Mouse (Mus musculus): ENCODE results near the gene Olig2. TPM values are rescaled to one million over a fixed set of nuclear protein-coding genes. Genes with fewer than 3 reads are reported as not detected.
"Not testable (repeated sequence)": the region's sequence is repeated elsewhere in the genome, so short reads cannot be mapped to it uniquely, and the experiment has no call there.

The Olig2 gene
- polyA plus RNA-seq, 1 experiment from 2014 or later = not detected

- H3K27me3 ChIP-seq (ENCODE audit: control insufficient read depth, insufficient read depth, low read depth, low read length) = peaks cover 95% of the 10 kb centered on the region
Measured at GRCm38 (mm10) chr16:91231781-91232469, 6.7 kb downstream of the Olig2 start.

GRCm38 (mm10) chr16:91232470-91233240, 7.4 kb downstream of the Olig2 start:
- no peaks in the 10 kb centered on the region for H3K4me1 ChIP-seq (ENCODE audit: control insufficient read depth, low read depth, low read length)
- H3K27ac ChIP-seq (ENCODE audit: low read length) = no peak overlapping the region
- no peak for ATAC-seq (ENCODE audit: low read depth)
- no peaks in the 10 kb centered on the region for H3K36me3 ChIP-seq (ENCODE audit: control insufficient read depth, insufficient read depth)
- H3K9ac ChIP-seq (ENCODE audit: low read depth, low read length) = no peak overlapping the region
- peaks cover 94% of the 10 kb centered on the region for H3K27me3 ChIP-seq (ENCODE audit: control insufficient read depth, insufficient read depth, low read depth, low read length)
- no peak overlapping the region for H3K4me3 ChIP-seq (ENCODE audit: low read depth, low read length)
- no peaks in the 10 kb centered on the region for H3K9me3 ChIP-seq (replicated peaks; ENCODE audit: control insufficient read depth, low read length)
- no peak overlapping the region for H3K4me2 ChIP-seq (ENCODE audit: low read depth, low read length)
- WGBS (ENCODE audit: insufficient replicate concordance) = 5% methylated on average over 25 of the region's 25 CpGs

More at GRCm38 (mm10) chr16:91231781-91232469, 6.7 kb downstream of the Olig2 start:
- Histone ChIP-seq H3K4me2 (ENCODE audit: low read depth, low read length) (no peak overlapping the region), H3K9me3 (replicated peaks; ENCODE audit: control insufficient read depth, low read length) (no peaks in the 10 kb centered on the region), H3K9ac (ENCODE audit: low read depth, low read length) (no peak overlapping the region), H3K4me3 (ENCODE audit: low read depth, low read length) (no peak overlapping the region), H3K36me3 (ENCODE audit: control insufficient read depth, insufficient read depth) (no peaks in the 10 kb centered on the region), H3K4me1 (ENCODE audit: control insufficient read depth, low read depth, low read length) (no peaks in the 10 kb centered on the region), H3K27ac (ENCODE audit: low read length) (no peak overlapping the region)
- ATAC-seq (ENCODE audit: low read depth) = no peak
- WGBS (ENCODE audit: insufficient replicate concordance) = 6% methylated on average over 26 of the region's 26 CpGs

GRCm38 (mm10) chr16:91233241-91233944, 8.1 kb downstream of the Olig2 start:
- 15% methylated on average over 11 of the region's 11 CpGs for WGBS (ENCODE audit: insufficient replicate concordance)
- Histone ChIP-seq H3K36me3 (ENCODE audit: control insufficient read depth, insufficient read depth) (no peaks in the 10 kb centered on the region), H3K27me3 (ENCODE audit: control insufficient read depth, insufficient read depth, low read depth, low read length) (peaks cover 87% of the 10 kb centered on the region), H3K4me1 (ENCODE audit: control insufficient read depth, low read depth, low read length) (no peaks in the 10 kb centered on the region), H3K27ac (ENCODE audit: low read length) (no peak overlapping the region), H3K4me3 (ENCODE audit: low read depth, low read length) (no peak overlapping the region), H3K4me2 (ENCODE audit: low read depth, low read length) (no peak overlapping the region), H3K9me3 (replicated peaks; ENCODE audit: control insufficient read depth, low read length) (no peaks in the 10 kb centered on the region), H3K9ac (ENCODE audit: low read depth, low read length) (no peak overlapping the region)
- no peak for ATAC-seq (ENCODE audit: low read depth)

GRCm38 (mm10) chr16:91239024-91239423, 13.8 kb downstream of the Olig2 start:
- 22% methylated on average over 4 of the region's 4 CpGs for WGBS (ENCODE audit: insufficient replicate concordance)
- no peak overlapping the region for H3K27ac ChIP-seq (ENCODE audit: low read length)
- H3K36me3 ChIP-seq (ENCODE audit: control insufficient read depth, insufficient read depth) = no peaks in the 10 kb centered on the region
- no peak overlapping the region for H3K4me2 ChIP-seq (ENCODE audit: low read depth, low read length)
- peaks cover 37% of the 10 kb centered on the region for H3K27me3 ChIP-seq (ENCODE audit: control insufficient read depth, insufficient read depth, low read depth, low read length)
- H3K9ac ChIP-seq (ENCODE audit: low read depth, low read length) = no peak overlapping the region
- ATAC-seq (ENCODE audit: low read depth) = peak; percentile 88
- H3K4me3 ChIP-seq (ENCODE audit: low read depth, low read length) = no peak overlapping the region
- no peaks in the 10 kb centered on the region for H3K9me3 ChIP-seq (replicated peaks; ENCODE audit: control insufficient read depth, low read length)
- H3K4me1 ChIP-seq (ENCODE audit: control insufficient read depth, low read depth, low read length) = no peaks in the 10 kb centered on the region

- H3K4me1 ChIP-seq (ENCODE audit: control insufficient read depth, low read depth, low read length) = no peaks in the 10 kb centered on the region
- H3K4me3 ChIP-seq (ENCODE audit: low read depth, low read length) = no peak overlapping the region
- no peak overlapping the region for H3K27ac ChIP-seq (ENCODE audit: low read length)
- no peaks in the 10 kb centered on the region for H3K9me3 ChIP-seq (replicated peaks; ENCODE audit: control insufficient read depth, low read length)
- H3K27me3 ChIP-seq (ENCODE audit: control insufficient read depth, insufficient read depth, low read depth, low read length) = peaks cover 4% of the 10 kb centered on the region; the same call in 1 of the 2 replicates
- ATAC-seq (ENCODE audit: low read depth) = no peak
- no peaks in the 10 kb centered on the region for H3K36me3 ChIP-seq (ENCODE audit: control insufficient read depth, insufficient read depth)
- no peak overlapping the region for H3K4me2 ChIP-seq (ENCODE audit: low read depth, low read length)
- H3K9ac ChIP-seq (ENCODE audit: low read depth, low read length) = no peak overlapping the region
- 73% methylated on average over 9 of the region's 9 CpGs for WGBS (ENCODE audit: insufficient replicate concordance)
Measured at GRCm38 (mm10) chr16:91246292-91246691, 21.0 kb downstream of the Olig2 start.

GRCm38 (mm10) chr16:91255419-91256164, 30.3 kb downstream of the Olig2 start:
- H3K36me3 ChIP-seq (ENCODE audit: control insufficient read depth, insufficient read depth); H3K9ac ChIP-seq (ENCODE audit: low read depth, low read length); H3K27ac ChIP-seq (ENCODE audit: low read length); H3K4me1 ChIP-seq (ENCODE audit: control insufficient read depth, low read depth, low read length); H3K9me3 ChIP-seq (replicated peaks; ENCODE audit: control insufficient read depth, low read length); H3K4me3 ChIP-seq (ENCODE audit: low read depth, low read length); ATAC-seq (ENCODE audit: low read depth); H3K4me2 ChIP-seq (ENCODE audit: low read depth, low read length): not testable (repeated sequence)
- H3K27me3 ChIP-seq (ENCODE audit: control insufficient read depth, insufficient read depth, low read depth, low read length) = peaks cover 24% of the 10 kb centered on the region
- WGBS (ENCODE audit: insufficient replicate concordance) = 14% methylated on average over 19 of the region's 28 CpGs

- ATAC-seq (ENCODE audit: low read depth) = no peak
- Histone ChIP-seq H3K36me3 (ENCODE audit: control insufficient read depth, insufficient read depth) (no peaks in the 10 kb centered on the region), H3K9ac (ENCODE audit: low read depth, low read length) (no peak overlapping the region), H3K27me3 (ENCODE audit: control insufficient read depth, insufficient read depth, low read depth, low read length) (peaks cover 30% of the 10 kb centered on the region), H3K4me1 (ENCODE audit: control insufficient read depth, low read depth, low read length) (no peaks in the 10 kb centered on the region), H3K4me3 (ENCODE audit: low read depth, low read length) (no peak overlapping the region), H3K27ac (ENCODE audit: low read length) (no peak overlapping the region), H3K9me3 (replicated peaks; ENCODE audit: control insufficient read depth, low read length) (no peaks in the 10 kb centered on the region), H3K4me2 (ENCODE audit: low read depth, low read length) (no peak overlapping the region)
- 23% methylated on average over 3 of the region's 3 CpGs for WGBS (ENCODE audit: insufficient replicate concordance)
Measured at GRCm38 (mm10) chr16:91258956-91259355, 33.7 kb downstream of the Olig2 start.

GRCm38 (mm10) chr16:91260861-91261260, 35.6 kb downstream of the Olig2 start:
- no peaks in the 10 kb centered on the region for H3K4me1 ChIP-seq (ENCODE audit: control insufficient read depth, low read depth, low read length)
- WGBS (ENCODE audit: insufficient replicate concordance) = 65% methylated on average over 3 of the region's 3 CpGs
- H3K27me3 ChIP-seq (ENCODE audit: control insufficient read depth, insufficient read depth, low read depth, low read length) = peaks cover 31% of the 10 kb centered on the region
- H3K4me2 ChIP-seq (ENCODE audit: low read depth, low read length) = no peak overlapping the region
- no peak overlapping the region for H3K27ac ChIP-seq (ENCODE audit: low read length)
- no peak for ATAC-seq (ENCODE audit: low read depth)
- no peak overlapping the region for H3K9ac ChIP-seq (ENCODE audit: low read depth, low read length)
- H3K4me3 ChIP-seq (ENCODE audit: low read depth, low read length) = no peak overlapping the region
- no peaks in the 10 kb centered on the region for H3K9me3 ChIP-seq (replicated peaks; ENCODE audit: control insufficient read depth, low read length)
- no peaks in the 10 kb centered on the region for H3K36me3 ChIP-seq (ENCODE audit: control insufficient read depth, insufficient read depth)
